Mouse (Mus musculus): Measurements from ENCODE around the gene Icam1. TPM values are rescaled to one million over a fixed set of nuclear protein-coding genes. Genes with fewer than 3 reads are reported as not detected.

The Icam1 gene
- total and polyA plus RNA-seq, 3 experiments, result 70.6 to 202 (median 102) TPM

- Histone ChIP-seq H3K4me2 (ENCODE audit: insufficient read depth, low read depth, poor library complexity, severe bottlenecking) (no peak overlapping the region), H3K27me3 (replicated peaks) (peaks cover 4% of the 10 kb centered on the region), H3K79me2 (replicated peaks; ENCODE audit: control insufficient read depth, extremely low read depth, insufficient read depth, poor library complexity, severe bottlenecking) (no peaks in the 10 kb centered on the region), H3K9ac (ENCODE audit: insufficient read depth, low read depth) (no peak overlapping the region), H3K36me3 (replicated peaks in 1 of 2; ENCODE audit: control insufficient read depth in 1 of 2, insufficient read depth in 1 of 2, low read length in 1 of 2) (peaks cover 0 to 3% of the 10 kb centered on the region in 2 experiments), H3K4me3 (replicated peaks in 1 of 3; ENCODE audit: low read depth in 2 of 3, low read length in 2 of 3, poor library complexity in 1 of 3) (peak overlapping the region; percentile 74 to 79 (median 77)), H3K9me3 (replicated peaks; ENCODE audit: low read length) (no peaks in the 10 kb centered on the region), H3K27ac (ENCODE audit: insufficient read depth, low read depth) (no peak overlapping the region), H3K4me1 (ENCODE audit: control insufficient read depth in 1 of 2, insufficient read depth in 2 of 2) (peaks cover 16 to 40% of the 10 kb centered on the region in 2 experiments)
- TF ChIP-seq CHD2 (IDR thresholded peaks at IDR 0.05; ENCODE audit: low read length) (no peak), EP300 (IDR thresholded peaks at IDR 0.05; ENCODE audit: low read length) (0 out of 2 replicates have a peak, but pooled peaks have one; percentile 1), GABPA (IDR thresholded peaks at IDR 0.05; ENCODE audit: insufficient replicate concordance, low read depth, low read length) (no peak; the same call in 1 of the 2 replicates), NRF1 (IDR thresholded peaks at IDR 0.05; ENCODE audit: low read depth, low read length) (0 out of 2 replicates have a peak, but pooled peaks have one; percentile 22), ZKSCAN1 (IDR thresholded peaks at IDR 0.05; ENCODE audit: borderline replicate concordance, low read depth, low read length) (peak; percentile 85)
- in situ Hi-C loops (cut with MboI; ENCODE audit: low pct_ligation_motif_present, low pct_unique_long_range_greater_than_20kb, low sequenced_read_pairs) (no loop called here), dilution Hi-C loops (cut with MboI; ENCODE audit: extremely low pct_ligation_motif_present, extremely low pct_unique_long_range_greater_than_20kb, low sequenced_read_pairs) (no loop called here)
- DNase-seq (ENCODE audit: extremely low read depth), result no peak
Measured at GRCm38 (mm10) chr9:20976961-20977689, 38.7 kb upstream of the Icam1 start.

DNA sequence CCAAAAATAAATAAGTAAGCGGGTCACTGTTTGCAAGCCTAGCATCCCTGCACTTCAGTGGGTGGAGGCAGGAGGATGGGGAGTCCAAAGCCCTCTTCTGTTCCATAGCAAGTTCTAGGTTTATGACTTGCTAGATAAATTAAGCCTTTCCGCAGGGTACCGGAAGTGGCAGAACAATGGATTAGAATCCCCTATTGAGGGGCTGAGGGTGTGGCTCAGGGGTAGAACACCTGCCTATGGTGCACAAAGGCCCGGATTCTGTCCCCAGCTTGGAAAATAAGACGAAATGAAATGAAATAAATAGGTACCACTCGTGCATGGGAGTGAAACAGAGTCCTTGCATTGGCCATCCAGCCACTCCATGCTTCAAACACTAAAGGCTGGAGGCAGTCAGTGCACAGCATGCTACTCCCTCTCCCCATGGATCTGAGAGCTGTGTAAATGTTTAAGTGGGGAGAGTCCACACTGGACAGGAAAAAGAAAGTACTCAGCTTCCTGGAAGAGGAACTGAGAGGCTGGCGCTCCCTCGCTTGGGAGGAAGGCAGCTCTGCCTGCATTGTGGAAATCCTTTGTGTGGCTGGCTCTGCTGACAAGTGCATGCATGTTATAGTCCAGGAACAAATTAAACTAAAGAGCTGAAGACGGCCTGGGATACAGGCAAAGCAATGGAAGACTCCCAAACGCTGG is 37.2 kb upstream of the Icam1 start:
- no peak for DNase-seq (ENCODE audit: extremely low read depth)
- dilution Hi-C loops (cut with MboI; ENCODE audit: extremely low pct_ligation_motif_present, extremely low pct_unique_long_range_greater_than_20kb, low sequenced_read_pairs), result no loop called here
- H3K36me3 ChIP-seq (replicated peaks in 1 of 2; ENCODE audit: control insufficient read depth in 1 of 2, insufficient read depth in 1 of 2, low read length in 1 of 2), result peaks cover 0 to under 1% of the 10 kb centered on the region in 2 experiments
- H3K4me3 ChIP-seq (replicated peaks in 1 of 3; ENCODE audit: low read depth in 2 of 3, low read length in 2 of 3, poor library complexity in 1 of 3), result no peak overlapping the region
- no peaks in the 10 kb centered on the region for H3K79me2 ChIP-seq (replicated peaks; ENCODE audit: control insufficient read depth, extremely low read depth, insufficient read depth, poor library complexity, severe bottlenecking)
- no peak overlapping the region for H3K27ac ChIP-seq (ENCODE audit: insufficient read depth, low read depth)
- H3K9ac ChIP-seq (ENCODE audit: insufficient read depth, low read depth), result no peak overlapping the region
- no peak overlapping the region for H3K4me2 ChIP-seq (ENCODE audit: insufficient read depth, low read depth, poor library complexity, severe bottlenecking)
- no peaks in the 10 kb centered on the region for H3K9me3 ChIP-seq (replicated peaks; ENCODE audit: low read length)
- H3K4me1 ChIP-seq (ENCODE audit: control insufficient read depth in 1 of 2, insufficient read depth in 2 of 2), result peaks cover 17 to 55% of the 10 kb centered on the region in 2 experiments
- TF ChIP-seq CHD1 (IDR thresholded peaks at IDR 0.05; ENCODE audit: low read depth, low read length) (no peak), ZNF384 (IDR thresholded peaks at IDR 0.05; ENCODE audit: low read depth, low read length) (no peak), CTCF (conservative IDR thresholded peaks at IDR 0.05 in 1 of 2, IDR thresholded peaks at IDR 0.05 in 1 of 2; ENCODE audit: low read depth in 2 of 2, low read length in 2 of 2) (no peak), ZMIZ1 (IDR thresholded peaks at IDR 0.05; ENCODE audit: low read depth, low read length) (no peak), E2F4 (IDR thresholded peaks at IDR 0.05; ENCODE audit: insufficient replicate concordance, low read depth, low read length) (no peak), USF2 (conservative IDR thresholded peaks at IDR 0.05; ENCODE audit: low read depth, low read length) (no peak), POLR2A (IDR thresholded peaks at IDR 0.05; ENCODE audit: low read depth, low read length) (no peak), ELF1 (IDR thresholded peaks at IDR 0.05; ENCODE audit: low read depth, low read length) (no peak), GABPA (IDR thresholded peaks at IDR 0.05; ENCODE audit: insufficient replicate concordance, low read depth, low read length) (no peak), IRF4 (IDR thresholded peaks at IDR 0.05; ENCODE audit: low read depth, low read length) (no peak), NELFE (IDR thresholded peaks at IDR 0.05; ENCODE audit: low read depth, low read length) (no peak), MXI1 (IDR thresholded peaks at IDR 0.05; ENCODE audit: low read depth, low read length) (no peak), PAX5 (IDR thresholded peaks at IDR 0.05; ENCODE audit: low read length) (no peak), SIN3A (IDR thresholded peaks at IDR 0.05; ENCODE audit: low read length) (no peak), JUND (conservative IDR thresholded peaks at IDR 0.05; ENCODE audit: low read depth, low read length) (no peak), MAZ (IDR thresholded peaks at IDR 0.05; ENCODE audit: low read depth, low read length) (no peak)
- in situ Hi-C loops (cut with MboI; ENCODE audit: low pct_ligation_motif_present, low pct_unique_long_range_greater_than_20kb, low sequenced_read_pairs), result no loop called here
- peaks cover 5% of the 10 kb centered on the region for H3K27me3 ChIP-seq (replicated peaks)

Data from CH12.LX (cell line).